Mouse (Mus musculus) stomach, postnatal 0 days (tissue): ENCODE data around the gene Itgbl1.

Experiments
- CTCF ChIP-seq: IDR thresholded peaks from 2 replicates; pipeline ENCODE4 v1.5.1; 2016; ENCODE audit warnings: antibody characterized with exemption, low read depth, mild to moderate bottlenecking, moderate library complexity
- EP300 ChIP-seq: optimal IDR thresholded peaks from 2 replicates; pipeline ENCODE3; 2016; ENCODE audit warnings: antibody characterized with exemption

DNA sequence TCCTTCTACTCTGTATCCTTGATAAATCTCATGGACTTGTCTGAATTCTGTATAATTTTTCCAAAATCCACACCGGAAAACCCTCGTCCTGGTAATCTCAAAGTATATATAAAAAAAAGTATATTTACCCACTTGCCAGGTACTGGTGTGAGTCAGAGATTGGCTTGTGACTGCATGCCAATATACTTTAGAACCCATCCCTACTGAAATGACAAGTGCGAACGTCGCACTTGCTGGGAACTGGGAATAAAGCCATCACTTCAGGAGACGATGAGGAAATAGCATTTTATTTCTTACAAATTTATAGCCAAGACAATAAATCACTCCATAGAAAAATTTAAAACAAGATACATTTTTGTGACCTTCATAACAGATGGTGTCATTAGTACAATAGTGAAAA is 308.2 kb downstream of the Itgbl1 start:
- TF ChIP-seq CTCF (no peak), EP300 (no peak)
